Mouse (Mus musculus) erythroblast, embryonic 14.5 days (primary cell): ENCODE results near the gene Vps52.

Source experiments
- GATA1 ChIP-seq: IDR thresholded peaks from 2 replicates; pipeline ENCODE4 v1.6.1; 2012; ENCODE audit warnings: low read length, inconsistent platforms, mixed read lengths
- TAL1 ChIP-seq: IDR thresholded peaks from 3 replicates; pipeline ENCODE4 v1.6.1; 2012; ENCODE audit warnings: low read length, inconsistent platforms, mixed read lengths

GRCm38 (mm10) chr17:33954646-33955554, 712 bp upstream of the Vps52 start:
- no peak for TF ChIP-seq TAL1
- TF ChIP-seq GATA1 = no peak
